Mouse (Mus musculus) kidney, postnatal 0 days (tissue): ENCODE results near the gene Btbd7. TPM values are rescaled to one million over a fixed set of nuclear protein-coding genes. Genes with fewer than 3 reads are reported as not detected.

ENCODE experiments used
- ATAC-seq: fragments of 200-750 bp; cut with Nextera tagmentation; replicated peaks from 2 replicates; pipeline ENCODE4 v1.8.0; 2017; ENCODE audit warnings: low read depth, moderate number of reproducible peaks, moderate TSS enrichment, moderate library complexity; ENCODE audit not compliant: low FRiP score
- DNase-seq: peaks from one replicate; pipeline ENCODE4 v3.0.0-alpha.2; 2016; ENCODE audit warnings: low spot score
- H3K27ac ChIP-seq: fragments of 300-500 bp; sonication (generic); 2 replicates; pipeline ENCODE4 v1.5.1; 2014; ENCODE audit warnings: mild to moderate bottlenecking
- H3K27me3 ChIP-seq: fragments of 300-500 bp; sonication (generic); 2 replicates; pipeline ENCODE4 v1.6.1; 2014; ENCODE audit warnings: low read length, mixed read lengths; ENCODE audit not compliant: insufficient read depth
- H3K36me3 ChIP-seq: fragments of 300-500 bp; sonication (generic); 2 replicates; pipeline ENCODE4 v1.6.1; 2014; ENCODE audit warnings: low read length, mixed read lengths; ENCODE audit not compliant: insufficient read depth
- H3K4me1 ChIP-seq: fragments of 300-500 bp; sonication (generic); replicated peaks from 2 replicates; pipeline ENCODE4 v1.6.1; 2014; ENCODE audit warnings: antibody characterized with exemption, low read length, mixed read lengths; ENCODE audit not compliant: insufficient read depth
- H3K4me2 ChIP-seq: fragments of 300-500 bp; sonication (generic); 2 replicates; pipeline ENCODE4 v1.6.1; 2014; ENCODE audit warnings: mild to moderate bottlenecking, low read length, moderate library complexity, mixed read lengths
- H3K4me3 ChIP-seq: fragments of 300-500 bp; sonication (generic); replicated peaks from 2 replicates; pipeline ENCODE4 v1.5.1; 2014; ENCODE audit warnings: low read depth, low read length
- H3K9ac ChIP-seq: fragments of 300-500 bp; sonication (generic); 2 replicates; pipeline ENCODE4 v1.6.1; 2014; ENCODE audit warnings: low read depth, low read length
- H3K9me3 ChIP-seq: fragments of 300-500 bp; sonication (generic); replicated peaks from 2 replicates; pipeline ENCODE4 v1.6.1; 2016; ENCODE audit warnings: low read length, inconsistent platforms, mixed read lengths
- CTCF ChIP-seq: IDR thresholded peaks from 2 replicates; pipeline ENCODE4 v1.5.1; 2016; ENCODE audit warnings: antibody characterized with exemption, low read depth, mild to moderate bottlenecking, moderate library complexity
- WGBS: fragments of 180-500 bp; shearing (Covaris S2); extraction: QIAGEN DNeasy Blood & Tissue Kit; methylation state at CpG from one replicate; pipeline ENCODE4 v1.1.7; 2014; 5-methylcytosine and 5-hydroxymethylcytosine counted together
- polyA plus RNA-seq: library from polyadenylated mRNA; unstranded; fragments of >200 nt; fragmentation: Nextera tagmentation; extraction: Ambion mirVana; gene quantifications from 2 replicates; pipeline ENCODE4 v1.2.1, GENCODE M21; 2015

Gene Btbd7
- polyA plus RNA-seq, 1 experiment from 2014 or later, result 15.5 TPM

DNA sequence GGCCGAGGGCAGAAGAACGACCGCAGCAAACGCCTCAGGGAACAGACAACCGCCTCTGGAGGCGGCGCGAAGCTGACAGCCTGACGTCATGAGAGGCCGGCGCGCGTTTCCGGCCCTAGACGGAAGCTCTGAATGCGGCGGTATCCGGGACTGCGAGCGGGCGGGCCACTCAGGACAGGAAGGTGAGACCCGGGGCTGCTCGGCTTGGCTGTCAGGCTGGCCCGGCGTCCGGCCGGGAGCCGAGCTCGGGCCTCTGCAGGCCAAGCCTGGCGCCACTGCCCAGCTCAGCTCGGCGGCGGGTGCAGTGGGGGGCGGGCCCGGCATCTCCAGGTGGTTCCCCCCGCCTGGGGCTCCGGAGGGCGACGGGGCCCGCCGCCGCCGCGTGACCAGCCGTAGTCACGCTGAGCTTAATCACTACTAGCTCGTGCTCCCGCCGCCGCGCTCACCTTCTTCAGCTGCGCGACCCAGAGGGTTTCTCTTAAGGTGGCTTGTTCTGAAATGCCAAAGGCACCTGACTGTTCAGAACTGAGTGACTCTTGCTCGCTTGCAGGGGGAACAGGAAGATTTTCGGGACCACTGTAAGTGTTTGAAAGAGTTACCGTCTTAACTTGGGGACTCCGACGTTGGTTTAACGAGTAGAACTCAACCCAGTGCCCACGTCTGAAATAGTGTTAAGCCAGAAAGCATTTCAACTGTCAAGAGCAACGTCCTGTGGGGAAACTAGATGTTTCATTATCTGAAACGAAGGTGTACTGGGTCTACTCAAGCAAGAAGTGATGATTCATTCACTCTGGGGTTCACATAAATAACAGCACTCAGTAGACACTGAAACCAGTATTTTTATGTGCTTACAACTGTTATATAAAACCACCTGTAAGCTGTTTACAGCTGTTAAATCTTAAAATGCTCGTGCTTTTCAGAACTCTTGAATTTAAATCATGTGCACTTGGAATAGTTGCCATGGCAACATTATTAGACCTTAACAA lies 134.4 kb downstream of the Btbd7 start, which contains the start of the genes Moap1 and Tmem251:
Gene Moap1, minus strand, starts transcription at position 73 of the 986 bp plus-strand sequence.
Gene Tmem251, plus strand, starts transcription at position 174 of the 986 bp plus-strand sequence.
- peak; percentile 97 for ATAC-seq
- Histone ChIP-seq H3K4me3 (peak within 1 kb of the TSS; percentile 69), H3K9me3 (no peaks in the 10 kb centered on the region), H3K4me2 (peak within 1 kb of the TSS; percentile 69), H3K9ac (peak within 1 kb of the TSS; percentile 87), H3K36me3 (no peaks in the 10 kb centered on the region), H3K27me3 (no peaks in the 10 kb centered on the region), H3K27ac (peak within 1 kb of the TSS; percentile 93), H3K4me1 (peaks cover 6% of the 10 kb centered on the region; the same call in 1 of the 2 replicates)
- no peak for TF ChIP-seq CTCF
- WGBS, result under 1% methylated on average over 63 of the region's 63 CpGs
- DNase-seq, result peak; percentile 94

GRCm38 (mm10) chr12:102743036-102743588 lies 135.2 kb downstream of the Btbd7 start:
- no peak for TF ChIP-seq CTCF
- Histone ChIP-seq H3K4me2 (peak overlapping the region; percentile 69), H3K36me3 (no peaks in the 10 kb centered on the region), H3K9me3 (no peaks in the 10 kb centered on the region), H3K27ac (peak overlapping the region; percentile 93), H3K4me1 (peaks cover 6% of the 10 kb centered on the region; the same call in 1 of the 2 replicates), H3K9ac (peak overlapping the region; percentile 87), H3K4me3 (peak overlapping the region; percentile 69), H3K27me3 (no peaks in the 10 kb centered on the region)
- ATAC-seq (no peak; the same call in none of the 2 replicates), DNase-seq (no peak)
- WGBS, result under 1% methylated on average over 33 of the region's 33 CpGs

DNA sequence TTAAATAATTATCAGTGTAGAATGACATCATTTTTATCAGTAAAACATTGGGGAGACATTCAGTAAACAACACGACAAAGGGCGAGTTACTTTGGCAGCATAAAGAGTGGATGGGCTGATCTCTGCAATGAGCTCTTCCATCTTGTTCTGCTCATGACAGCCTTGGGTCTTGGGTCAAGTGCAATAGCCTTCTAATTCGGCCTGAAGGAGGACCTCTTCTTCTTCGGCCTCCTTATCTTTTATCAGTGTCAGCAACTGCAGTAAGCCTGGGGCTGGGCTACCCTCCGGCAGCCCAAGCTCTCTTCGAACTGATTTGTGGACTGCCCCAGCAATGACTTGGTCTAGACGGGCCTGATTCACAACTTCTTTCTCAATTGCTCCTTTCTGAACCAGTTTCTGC lies 136.2 kb downstream of the Btbd7 start:
- no peak overlapping the region for H3K4me2 ChIP-seq
- WGBS, result 78% methylated on average over 7 of the region's 7 CpGs
- H3K27me3 ChIP-seq, result no peaks in the 10 kb centered on the region
- H3K4me1 ChIP-seq, result peaks cover 6% of the 10 kb centered on the region; the same call in 1 of the 2 replicates
- ATAC-seq (no peak), DNase-seq (no peak)
- no peaks in the 10 kb centered on the region for H3K9me3 ChIP-seq
- no peak for TF ChIP-seq CTCF
- no peak overlapping the region for H3K9ac ChIP-seq
- H3K27ac ChIP-seq, result no peak overlapping the region
- no peaks in the 10 kb centered on the region for H3K36me3 ChIP-seq
- no peak overlapping the region for H3K4me3 ChIP-seq

DNA sequence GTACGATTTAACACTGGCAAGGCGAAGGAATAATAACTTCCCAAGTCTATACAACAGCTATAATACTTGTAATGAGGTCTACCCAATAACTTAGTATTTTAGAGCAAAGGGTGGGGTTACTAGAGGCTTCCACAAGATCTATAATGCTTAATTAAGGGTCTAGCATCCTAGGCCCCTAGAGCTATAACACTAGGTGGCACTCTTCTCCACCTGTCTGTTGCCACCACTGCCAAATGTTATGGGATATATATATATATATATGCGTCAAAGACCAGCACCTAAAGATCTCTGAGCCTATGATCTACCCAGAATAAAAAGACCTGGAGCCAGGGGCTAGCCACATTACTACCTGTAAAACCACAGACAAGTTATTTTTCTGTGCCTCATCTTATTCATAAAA lies 138.0 kb downstream of the Btbd7 start:
- peak; percentile 66 for TF ChIP-seq CTCF
- no peak overlapping the region for H3K4me3 ChIP-seq

GRCm38 (mm10) chr12:102739096-102739495 lies 139.2 kb downstream of the Btbd7 start:
- no peaks in the 10 kb centered on the region for H3K9me3 ChIP-seq
- H3K27ac ChIP-seq, result no peak overlapping the region
- no peak overlapping the region for H3K4me3 ChIP-seq
- no peaks in the 10 kb centered on the region for H3K27me3 ChIP-seq
- H3K9ac ChIP-seq, result no peak overlapping the region
- peaks cover 6% of the 10 kb centered on the region; the same call in 1 of the 2 replicates for H3K4me1 ChIP-seq
- TF ChIP-seq CTCF, result no peak
- no peak for DNase-seq
- 76% methylated on average over 5 of the region's 5 CpGs for WGBS
- no peaks in the 10 kb centered on the region for H3K36me3 ChIP-seq
- H3K4me2 ChIP-seq, result no peak overlapping the region
- no peak for ATAC-seq

More for the DNA sequence above, 138.0 kb downstream of the Btbd7 start:
- peak; percentile 51 for DNase-seq
- ATAC-seq, result no peak
- Histone ChIP-seq H3K4me2 (no peak overlapping the region), H3K9me3 (no peaks in the 10 kb centered on the region), H3K27ac (no peak overlapping the region), H3K9ac (no peak overlapping the region), H3K27me3 (no peaks in the 10 kb centered on the region), H3K4me1 (peaks cover 6% of the 10 kb centered on the region; the same call in 1 of the 2 replicates), H3K36me3 (no peaks in the 10 kb centered on the region)
- 71% methylated on average over 3 of the region's 3 CpGs for WGBS

DNA sequence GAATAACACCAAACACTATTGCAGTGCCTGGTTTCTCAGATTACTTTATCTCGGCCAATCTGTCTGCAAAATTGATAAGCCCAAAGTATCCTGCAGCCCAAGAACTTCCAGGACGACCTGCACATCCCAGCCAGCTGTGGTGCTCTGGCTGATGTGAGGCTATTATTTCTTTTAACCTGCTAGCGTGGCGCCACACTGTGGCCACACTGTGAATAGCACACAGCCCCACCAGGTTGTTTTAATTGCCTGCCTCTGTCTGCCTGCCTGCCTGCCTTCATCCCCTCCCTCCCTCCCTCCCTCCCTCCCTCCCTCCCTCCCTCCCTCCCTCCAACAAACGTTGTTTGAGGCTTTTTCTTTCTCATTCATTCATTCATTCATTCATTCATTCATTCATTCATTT lies 144.9 kb downstream of the Btbd7 start:
- no peaks in the 10 kb centered on the region for H3K36me3 ChIP-seq
- H3K9ac ChIP-seq, result no peak overlapping the region
- no peak overlapping the region for H3K27ac ChIP-seq
- H3K4me3 ChIP-seq, result no peak overlapping the region
- no peak overlapping the region for H3K4me2 ChIP-seq
- peak; percentile 75 for TF ChIP-seq CTCF
- 0 out of 2 replicates have a peak, but pooled peaks cover 6% of the 10 kb centered on the region for H3K4me1 ChIP-seq
- H3K9me3 ChIP-seq, result no peaks in the 10 kb centered on the region
- no peaks in the 10 kb centered on the region for H3K27me3 ChIP-seq
- WGBS, result 7% methylated on average over 4 of the region's 5 CpGs
- ATAC-seq, result no peak
- peak; percentile 77 for DNase-seq
